Mouse (Mus musculus): ENCODE measurements around the gene Plxna1. TPM values are rescaled to one million over a fixed set of nuclear protein-coding genes. Genes with fewer than 3 reads are reported as not detected.

Gene Plxna1
- polyA plus RNA-seq, 1 experiment, result 36.0 TPM

- DNase-seq (ENCODE audit: low spot score), result no peak
These were observed 77.3 kb downstream of the Plxna1 start for GRCm38 (mm10) chr6:89285116-89285515.

DNA sequence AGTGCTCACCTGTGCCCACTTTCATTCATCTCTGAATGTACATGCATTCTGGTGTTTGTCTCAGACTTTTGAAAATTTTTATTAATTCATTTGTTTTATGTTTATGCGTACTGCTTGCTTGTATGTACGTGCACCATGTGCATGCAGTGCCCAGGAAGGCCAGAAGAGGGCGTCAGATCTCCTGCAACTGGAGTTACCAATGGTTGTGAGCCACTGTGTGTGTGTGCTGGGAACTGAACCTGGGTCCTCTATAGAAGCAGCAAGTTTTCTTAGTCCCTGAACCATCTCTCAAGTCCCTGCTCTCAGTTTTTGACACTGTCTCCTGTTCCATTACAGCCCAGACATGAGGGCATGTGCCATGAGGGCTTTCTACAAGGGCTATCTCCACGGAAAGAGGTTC lies 79.3 kb downstream of the Plxna1 start:
- DNase-seq (ENCODE audit: low spot score), result no peak

DNA sequence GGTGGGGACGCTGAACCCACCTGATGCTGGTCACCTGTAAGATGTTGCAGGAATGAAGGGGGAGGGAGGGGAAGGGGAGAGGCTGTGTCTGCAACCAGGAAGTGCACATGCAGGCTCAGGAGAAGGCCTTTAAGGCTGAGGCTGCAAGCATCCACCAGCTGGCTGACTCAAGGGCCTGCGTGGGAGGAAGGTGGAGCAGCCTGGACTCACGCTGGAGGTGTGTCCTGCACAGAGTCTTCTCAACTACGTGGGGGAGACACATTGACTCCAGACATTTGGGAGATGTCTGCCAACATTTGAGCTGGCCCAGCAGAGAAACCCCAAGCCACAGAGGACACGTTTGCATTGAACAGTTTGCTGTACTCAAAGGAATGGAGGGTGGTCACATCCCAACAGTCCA lies 79.8 kb downstream of the Plxna1 start:
- no peak for DNase-seq (ENCODE audit: low spot score)

GRCm38 (mm10) chr6:89281492-89282332 lies 80.7 kb downstream of the Plxna1 start:
- DNase-seq (ENCODE audit: low spot score), result no peak

- no peak for DNase-seq (ENCODE audit: low spot score)
These were observed 81.9 kb downstream of the Plxna1 start for GRCm38 (mm10) chr6:89280555-89280954.

DNA sequence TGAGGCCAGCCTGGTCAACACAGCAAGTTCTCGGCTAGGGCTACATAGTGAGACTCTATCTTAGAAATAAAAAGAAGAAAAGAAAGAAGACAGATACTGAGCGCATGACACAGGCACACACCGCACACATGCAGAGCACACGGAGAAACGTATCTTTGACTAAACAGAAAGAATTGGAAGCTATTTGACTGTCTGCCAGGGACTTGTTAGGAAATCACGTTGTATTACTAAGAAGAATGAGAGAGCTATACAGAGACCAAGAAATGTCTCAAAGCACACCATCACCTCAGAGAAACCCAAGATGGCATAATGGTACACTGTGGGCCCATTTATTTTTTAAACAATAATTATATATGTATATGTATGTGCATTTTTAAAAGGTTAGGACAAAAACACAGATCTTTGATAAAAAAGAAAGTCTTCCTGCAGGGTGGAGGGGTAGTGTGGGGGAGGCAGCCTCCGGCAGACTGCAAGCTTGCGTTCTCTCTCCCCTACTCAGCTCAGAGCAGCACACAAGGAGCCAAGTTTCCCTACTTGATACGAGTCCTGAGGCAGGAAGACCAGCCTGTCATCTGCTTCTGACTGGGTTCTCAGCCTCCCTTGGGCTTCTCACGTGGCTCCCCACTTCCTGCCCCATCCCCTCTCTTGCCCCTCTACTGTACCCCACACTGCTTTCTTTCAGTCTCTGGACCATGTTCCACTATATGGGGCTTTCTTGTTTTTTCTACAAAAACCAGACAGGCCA lies 90.5 kb downstream of the Plxna1 start:
- DNase-seq (ENCODE audit: low spot score), result no peak

DNA sequence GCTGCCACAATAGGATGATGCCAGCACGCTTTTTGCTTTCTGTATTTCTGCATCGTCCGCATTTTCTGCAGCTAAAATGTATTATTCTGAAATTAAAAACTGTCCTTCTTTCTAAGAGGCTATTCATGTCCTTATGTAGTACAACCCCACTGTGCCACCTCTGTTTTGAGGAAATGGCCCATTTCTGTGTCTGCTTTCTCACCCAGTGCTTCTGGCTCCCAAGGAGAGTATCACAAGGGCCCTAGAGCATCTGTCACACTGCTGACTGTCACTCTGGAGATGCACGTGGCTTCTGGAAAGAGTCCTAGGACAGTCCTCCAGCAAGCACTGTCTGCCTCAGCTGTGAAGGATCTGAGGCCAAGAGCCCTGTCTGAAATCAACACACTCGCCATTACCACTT lies 95.2 kb downstream of the Plxna1 start:
- no peak for DNase-seq (ENCODE audit: low spot score)

Other genes starting within 250 kb of the Plxna1 start
- gene Chchd6, start 233.0 kb upstream of the Plxna1 start, polyA plus RNA-seq (2012; rRNA removed), result 32.2 and 38.0 TPM in 2 replicates